Mouse (Mus musculus) 3134 (cell line): ENCODE measurements at regions not wholly inside any gene's neighbourhood (a gene's known extent, or its start where the extent isn't known, plus 50 kb on each side); places are given as distances from the start of the nearest gene placed in this dataset.

Source experiments
- DNase-seq: peaks from one replicate; pipeline ENCODE4 v3.0.0-alpha.2; 2011; ENCODE audit warnings: low spot score; ENCODE audit not compliant: insufficient read length; ENCODE audit errors: extremely low read depth

- DNase-seq: peak; percentile 75
Measured at GRCm38 (mm10) chr9:87464141-87464540, 208.8 kb upstream of the Cep162 start.

GRCm38 (mm10) chr9:87453261-87453660 lies 197.9 kb upstream of the Cep162 start:
- DNase-seq: no peak

GRCm38 (mm10) chr9:87452571-87452970 lies 197.2 kb upstream of the Cep162 start:
- DNase-seq: no peak

- DNase-seq: no peak
Measured at GRCm38 (mm10) chr9:87443467-87444235, 188.3 kb upstream of the Cep162 start.

GRCm38 (mm10) chr9:87432072-87432471 lies 176.7 kb upstream of the Cep162 start:
- DNase-seq: no peak

GRCm38 (mm10) chr9:87431523-87431922 lies 176.2 kb upstream of the Cep162 start:
- no peak for DNase-seq

- no peak for DNase-seq
Measured at GRCm38 (mm10) chr9:87425201-87425600, 169.9 kb upstream of the Cep162 start.

- no peak for DNase-seq
Measured at GRCm38 (mm10) chr9:87421175-87421574, 165.8 kb upstream of the Cep162 start.

GRCm38 (mm10) chr9:87419376-87419775 lies 164.0 kb upstream of the Cep162 start:
- DNase-seq: no peak

GRCm38 (mm10) chr9:87412894-87413293 lies 157.6 kb upstream of the Cep162 start:
- no peak for DNase-seq

- DNase-seq: no peak
Measured at GRCm38 (mm10) chr9:87411044-87411443, 155.7 kb upstream of the Cep162 start.

- no peak for DNase-seq
Measured at GRCm38 (mm10) chr9:87409736-87410135, 154.4 kb upstream of the Cep162 start.

- no peak for DNase-seq
Measured at GRCm38 (mm10) chr9:87408805-87409204, 153.5 kb upstream of the Cep162 start.

GRCm38 (mm10) chr9:87406476-87406875 lies 151.1 kb upstream of the Cep162 start:
- no peak for DNase-seq

- DNase-seq: no peak
Measured at GRCm38 (mm10) chr9:87405115-87405720, 149.9 kb upstream of the Cep162 start.

GRCm38 (mm10) chr9:87402010-87402409 lies 146.7 kb upstream of the Cep162 start:
- no peak for DNase-seq

- no peak for DNase-seq
Measured at GRCm38 (mm10) chr9:87387516-87387915, 132.2 kb upstream of the Cep162 start.

GRCm38 (mm10) chr9:87383513-87383912 lies 128.2 kb upstream of the Cep162 start:
- no peak for DNase-seq

- no peak for DNase-seq
Measured at GRCm38 (mm10) chr9:87377921-87378320, 122.6 kb upstream of the Cep162 start.

GRCm38 (mm10) chr9:87376731-87377310 lies 121.5 kb upstream of the Cep162 start:
- DNase-seq: no peak

GRCm38 (mm10) chr9:87372251-87372905 lies 117.0 kb upstream of the Cep162 start:
- DNase-seq: no peak
